Mouse (Mus musculus) retina, postnatal 1 day (tissue): Measurements from ENCODE around the gene Arhgap28.

Source experiments
- DNase-seq: peaks from one replicate; pipeline ENCODE4 v3.0.0-alpha.2; 2012

Gene Arhgap28

DNA sequence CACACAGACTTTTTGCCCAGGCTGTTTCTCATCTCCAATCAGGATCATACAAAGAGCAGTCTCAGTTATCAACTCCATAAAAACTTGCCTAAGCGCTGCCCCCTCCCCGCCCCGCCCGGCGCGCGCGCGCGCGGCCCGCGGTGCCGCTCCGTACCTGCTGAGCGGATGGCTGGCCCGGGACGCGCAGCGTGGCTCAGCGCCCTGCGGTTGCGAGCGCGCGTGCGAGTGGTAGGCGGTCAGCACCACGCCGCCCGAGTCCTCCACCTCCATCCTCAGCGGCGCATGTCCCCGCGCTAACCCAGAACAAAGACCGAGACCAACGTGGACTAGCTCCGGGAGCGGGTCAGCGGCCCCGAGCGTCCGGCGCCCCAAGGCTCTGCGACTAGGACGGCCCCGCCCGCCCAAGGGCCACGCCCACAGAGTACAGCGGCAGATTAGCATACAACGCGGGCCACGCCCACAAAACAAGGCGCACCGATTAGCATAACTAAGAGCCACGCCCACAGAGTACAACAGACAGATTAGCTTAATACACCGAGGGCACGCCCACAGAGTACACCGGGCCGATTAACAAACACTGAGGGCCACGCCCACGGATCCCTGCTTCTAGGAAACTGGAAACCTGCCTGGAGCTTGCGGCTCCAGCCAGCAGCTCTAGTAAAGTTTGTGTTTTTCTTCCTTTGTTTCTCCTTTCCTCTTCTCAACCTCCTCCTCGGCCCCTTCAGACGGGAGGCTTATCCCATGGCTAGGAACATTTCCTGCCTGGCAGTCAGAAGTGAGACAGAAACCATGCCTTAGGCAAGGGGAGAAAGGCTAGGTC lies at the start of gene Arhgap28:
TSS of gene Arhgap28 (minus strand) at position 380 of the 820 bp plus-strand sequence.
- DNase-seq, result peak; percentile 98

DNA sequence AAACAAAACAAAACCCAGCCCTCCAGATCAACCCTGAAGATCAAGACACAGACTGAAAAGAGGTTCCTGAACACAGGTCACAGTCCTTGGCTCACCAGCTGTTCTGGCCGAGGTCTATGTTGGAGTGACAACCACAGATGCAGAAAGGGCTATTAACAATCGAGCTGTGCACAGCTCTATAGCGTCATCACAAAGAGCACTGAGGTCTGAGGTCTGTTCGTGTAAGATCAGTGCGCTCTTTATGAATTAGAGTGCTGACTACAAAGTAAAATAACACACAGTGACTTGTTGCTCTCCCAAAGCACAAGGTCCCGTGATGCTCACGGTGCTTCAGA lies 42.4 kb upstream of the Arhgap28 start:
- no peak for DNase-seq

DNA sequence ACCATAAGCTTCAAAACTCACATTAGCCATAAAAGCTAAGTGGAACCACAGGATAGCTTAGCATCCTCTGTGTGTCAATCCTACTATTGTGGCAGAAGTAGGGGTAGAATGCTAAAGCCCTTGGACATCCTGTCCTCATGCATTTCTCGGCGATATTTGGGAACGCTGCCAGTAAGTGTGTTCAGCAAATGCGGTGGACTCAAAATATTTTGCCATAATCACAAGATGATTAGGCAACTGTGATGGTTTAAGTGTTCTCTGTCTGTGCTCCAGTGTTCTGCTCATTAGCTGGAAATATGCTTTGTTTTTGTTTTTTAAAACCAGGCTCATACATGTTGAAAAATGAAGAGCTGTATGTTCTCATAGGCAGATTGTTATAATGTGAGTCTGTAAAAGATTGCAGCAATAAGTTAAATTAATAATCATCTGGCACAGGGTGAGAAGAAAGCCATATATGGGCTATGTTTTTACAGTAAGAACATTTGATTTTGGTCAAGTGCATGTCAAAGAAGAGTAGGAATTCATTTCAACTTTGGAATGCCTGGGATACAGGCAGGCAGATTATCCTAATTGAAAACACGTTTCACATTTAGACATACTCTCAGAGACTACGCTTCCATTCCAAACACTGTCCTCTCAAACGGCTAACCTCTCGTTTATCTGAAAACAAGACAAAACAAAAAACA lies 41.9 kb upstream of the Arhgap28 start:
- no peak for DNase-seq

DNA sequence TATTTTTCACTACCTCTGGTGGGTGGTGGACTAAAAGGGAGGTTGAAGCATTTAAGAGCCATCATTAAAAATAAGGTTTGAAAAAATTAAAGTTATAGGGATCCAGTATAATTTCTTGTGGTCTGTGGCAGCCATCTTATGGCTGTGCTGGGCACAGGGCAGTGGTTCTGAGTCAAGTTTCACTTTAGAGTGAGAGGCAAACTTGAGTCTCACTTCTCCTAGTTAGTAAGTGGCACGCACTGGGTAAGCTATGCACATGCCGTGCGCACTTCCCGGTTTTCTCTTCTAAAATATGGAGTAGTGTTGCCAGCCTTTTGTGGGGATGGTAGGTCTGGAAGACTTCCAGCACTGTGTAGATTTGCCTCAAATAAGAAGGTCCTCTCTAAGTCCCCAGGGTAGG lies 38.5 kb upstream of the Arhgap28 start:
- no peak for DNase-seq

DNA sequence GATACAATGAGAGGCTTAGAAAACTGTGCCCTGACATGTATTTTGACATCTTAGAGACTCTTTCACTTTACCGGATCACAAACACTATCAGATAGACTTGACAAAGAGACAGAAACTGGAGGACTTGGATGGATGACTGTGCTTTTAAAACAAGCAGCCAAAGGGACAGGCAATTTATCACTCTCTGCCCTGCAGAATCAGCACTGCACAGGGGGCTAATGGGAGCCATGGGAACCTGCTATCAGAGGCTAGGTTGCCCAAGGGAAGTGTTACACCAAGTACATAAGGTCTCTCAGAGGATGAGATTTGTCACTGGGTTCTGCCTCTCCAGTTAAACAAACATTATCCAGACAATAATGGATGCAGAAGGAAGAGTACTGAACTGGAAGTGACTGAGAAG lies 33.1 kb upstream of the Arhgap28 start:
- no peak for DNase-seq

DNA sequence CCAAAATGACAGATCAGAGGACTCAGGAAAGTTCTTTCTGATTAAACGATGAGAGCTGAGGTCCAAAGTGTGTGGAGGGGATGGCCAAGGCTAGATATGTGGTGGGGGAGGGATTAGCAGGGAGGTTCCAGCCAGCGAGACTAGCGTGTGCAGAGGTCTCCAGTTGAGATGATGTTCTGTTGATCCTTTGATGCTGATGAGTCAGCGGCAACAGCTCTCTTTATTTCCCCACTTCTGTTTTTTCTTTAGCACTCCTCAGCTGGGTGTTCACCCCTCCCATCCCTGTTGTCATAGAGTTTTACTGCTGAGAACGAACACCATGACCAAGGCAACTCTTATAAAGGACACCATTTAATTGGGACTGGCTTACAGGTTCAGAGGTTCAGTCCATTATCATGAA lies 25.6 kb upstream of the Arhgap28 start:
- no peak for DNase-seq

DNA sequence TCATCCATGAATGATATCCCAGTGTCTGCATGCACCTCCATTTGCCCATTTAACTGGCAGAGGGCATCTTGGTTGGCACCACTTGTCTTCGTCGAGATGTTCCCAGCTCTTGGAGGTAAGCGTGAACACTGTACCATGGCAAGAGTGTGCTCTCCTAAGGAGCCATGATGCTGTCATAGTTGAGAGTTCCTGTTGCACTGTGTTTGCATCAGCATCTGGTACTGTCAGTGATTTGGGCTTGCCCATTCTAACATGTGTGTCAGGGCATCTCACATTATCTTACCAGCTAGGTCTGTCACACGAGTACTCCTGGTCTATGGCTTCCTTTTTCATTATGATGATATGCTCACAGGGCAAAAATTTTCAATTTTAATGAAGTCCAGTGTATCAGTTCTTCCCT lies 24.6 kb upstream of the Arhgap28 start:
- no peak for DNase-seq

DNA sequence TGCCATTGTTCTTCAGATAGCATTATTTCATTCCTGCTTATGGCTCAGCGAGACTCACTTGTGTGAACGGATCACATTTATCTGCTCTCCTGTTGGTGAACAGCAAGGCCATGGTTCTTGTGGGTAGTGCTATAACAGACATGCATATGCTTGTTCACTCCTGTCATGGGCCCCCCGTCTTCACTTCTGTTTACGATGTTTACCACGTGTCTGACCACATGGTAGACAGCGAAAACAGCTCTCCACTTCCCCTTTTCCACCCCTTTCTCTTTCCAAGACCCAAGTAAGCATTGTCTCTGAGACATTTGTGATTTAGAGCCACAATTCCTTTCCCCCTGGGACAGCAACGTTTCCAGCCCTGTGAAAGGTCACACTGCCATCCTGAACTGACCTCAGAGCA lies 20.4 kb upstream of the Arhgap28 start:
- no peak for DNase-seq

DNA sequence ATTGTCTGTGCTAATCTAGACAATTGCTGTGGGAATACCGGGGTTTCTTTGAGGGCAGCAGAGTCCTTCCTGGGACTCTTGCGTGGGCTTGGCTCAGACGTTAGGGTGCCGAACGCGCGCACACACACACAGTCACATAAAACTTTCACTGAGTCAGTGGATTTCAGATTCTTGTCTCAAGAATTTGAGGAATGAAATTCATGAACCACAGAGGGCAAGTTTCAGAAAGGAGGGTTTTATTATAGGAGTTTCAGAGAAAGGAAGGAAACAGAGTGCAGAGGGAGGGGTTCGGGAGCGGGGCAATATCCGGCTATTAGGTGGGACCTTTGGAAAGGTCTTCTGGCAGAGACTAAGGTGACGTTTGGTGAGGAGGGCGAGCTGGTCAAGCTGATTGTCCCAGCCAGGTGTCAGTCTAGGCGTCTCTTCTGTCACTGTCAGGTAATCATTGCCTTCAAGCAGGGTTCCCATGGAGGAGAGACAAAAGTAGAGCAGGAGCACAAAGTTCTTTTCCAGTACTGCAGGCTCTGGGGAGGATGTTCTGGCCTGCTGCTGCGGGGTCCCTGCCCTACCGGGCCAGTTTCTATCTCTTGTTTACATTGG lies 15.6 kb upstream of the Arhgap28 start:
- DNase-seq, result no peak

DNA sequence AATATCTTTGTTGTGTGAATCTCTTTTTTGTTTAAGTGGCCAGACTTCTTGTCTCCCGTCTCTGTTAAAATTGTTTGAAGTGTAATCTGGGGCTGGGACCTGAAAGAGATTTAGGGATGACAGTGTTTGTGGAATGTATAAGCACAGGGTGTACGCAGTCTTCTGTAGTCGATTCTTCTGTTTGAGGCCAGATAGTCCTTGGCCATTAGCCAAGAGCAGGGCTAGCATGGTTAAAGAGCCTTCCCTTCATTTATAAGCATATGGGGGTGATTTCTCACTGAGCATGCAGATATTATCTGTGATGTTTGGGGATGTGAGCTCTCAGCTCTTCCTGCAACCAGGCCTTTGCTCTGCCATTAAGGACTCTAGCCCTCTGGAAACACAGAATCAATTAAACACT lies 13.2 kb upstream of the Arhgap28 start:
- no peak for DNase-seq

DNA sequence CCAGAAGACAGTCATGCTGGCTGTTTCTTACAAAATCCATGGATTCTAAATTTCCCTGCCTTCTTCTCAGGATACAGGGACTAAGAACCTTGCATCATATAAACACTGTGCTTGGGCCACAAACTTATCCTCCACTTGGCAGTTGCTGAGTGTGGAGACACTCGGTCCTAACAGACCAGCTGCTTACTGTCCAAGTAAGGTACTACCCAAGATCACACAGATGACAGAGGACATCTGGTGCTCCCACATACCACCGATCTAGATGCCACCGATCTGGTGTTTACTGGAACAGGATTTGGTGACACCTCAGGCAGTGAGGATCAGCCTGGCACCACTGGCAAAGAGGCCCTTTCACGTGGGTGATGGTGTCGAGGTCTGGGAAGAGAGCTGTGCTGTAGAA lies 7.7 kb upstream of the Arhgap28 start:
- no peak for DNase-seq

DNA sequence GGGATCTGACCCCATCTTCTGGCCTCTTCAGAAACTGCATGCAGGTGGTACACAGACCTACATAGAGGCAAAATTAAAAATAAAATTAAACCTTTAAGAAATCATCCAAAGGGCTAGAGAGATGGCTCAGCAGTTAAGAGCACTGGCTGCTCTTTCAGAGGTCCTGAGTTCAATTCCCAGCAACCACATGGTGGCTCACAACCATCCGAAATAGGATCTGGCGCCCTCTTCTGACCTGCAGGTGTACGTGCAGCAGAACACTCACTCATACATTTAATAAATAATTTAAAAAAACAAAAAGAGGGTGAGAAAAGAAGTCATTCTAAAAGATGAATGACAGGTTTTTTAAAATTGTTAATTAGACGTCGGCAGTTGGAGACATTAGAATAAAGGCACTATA lies 6.1 kb upstream of the Arhgap28 start:
- no peak for DNase-seq

DNA sequence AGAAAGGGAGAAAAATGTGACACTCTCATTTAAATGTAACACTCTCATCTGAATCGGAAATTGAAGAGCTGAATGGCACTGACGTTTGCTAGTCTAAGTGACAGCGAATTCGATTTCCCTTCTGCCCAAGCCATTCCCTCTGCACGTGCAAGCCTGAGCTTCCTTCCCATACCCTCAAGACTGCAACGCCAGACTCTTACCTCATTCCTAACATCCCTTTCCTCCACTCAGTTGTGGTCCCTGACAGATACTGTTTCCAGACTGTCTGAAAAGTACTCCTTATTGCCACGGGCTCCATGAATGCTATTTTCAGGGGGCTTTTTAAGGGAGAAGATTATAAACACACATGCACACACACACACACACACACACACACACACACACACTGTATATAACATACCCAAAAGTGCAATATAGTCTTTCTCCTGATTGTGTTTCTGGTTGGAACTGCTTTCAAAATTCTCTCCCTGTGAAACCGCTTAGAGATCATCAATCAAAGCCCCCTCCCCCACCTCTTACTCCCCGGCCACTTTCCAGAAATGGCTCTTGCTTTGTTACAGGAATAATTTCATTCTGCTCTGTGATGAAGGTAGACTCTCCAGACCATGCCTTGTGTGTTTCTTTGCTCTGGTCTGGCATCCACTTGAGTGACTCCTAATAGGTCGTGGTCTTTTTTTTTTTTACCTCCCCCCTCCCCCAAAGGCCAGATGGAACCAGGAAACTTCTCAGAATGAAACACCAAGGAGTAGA lies 836 bp upstream of the Arhgap28 start:
- DNase-seq, result no peak

DNA sequence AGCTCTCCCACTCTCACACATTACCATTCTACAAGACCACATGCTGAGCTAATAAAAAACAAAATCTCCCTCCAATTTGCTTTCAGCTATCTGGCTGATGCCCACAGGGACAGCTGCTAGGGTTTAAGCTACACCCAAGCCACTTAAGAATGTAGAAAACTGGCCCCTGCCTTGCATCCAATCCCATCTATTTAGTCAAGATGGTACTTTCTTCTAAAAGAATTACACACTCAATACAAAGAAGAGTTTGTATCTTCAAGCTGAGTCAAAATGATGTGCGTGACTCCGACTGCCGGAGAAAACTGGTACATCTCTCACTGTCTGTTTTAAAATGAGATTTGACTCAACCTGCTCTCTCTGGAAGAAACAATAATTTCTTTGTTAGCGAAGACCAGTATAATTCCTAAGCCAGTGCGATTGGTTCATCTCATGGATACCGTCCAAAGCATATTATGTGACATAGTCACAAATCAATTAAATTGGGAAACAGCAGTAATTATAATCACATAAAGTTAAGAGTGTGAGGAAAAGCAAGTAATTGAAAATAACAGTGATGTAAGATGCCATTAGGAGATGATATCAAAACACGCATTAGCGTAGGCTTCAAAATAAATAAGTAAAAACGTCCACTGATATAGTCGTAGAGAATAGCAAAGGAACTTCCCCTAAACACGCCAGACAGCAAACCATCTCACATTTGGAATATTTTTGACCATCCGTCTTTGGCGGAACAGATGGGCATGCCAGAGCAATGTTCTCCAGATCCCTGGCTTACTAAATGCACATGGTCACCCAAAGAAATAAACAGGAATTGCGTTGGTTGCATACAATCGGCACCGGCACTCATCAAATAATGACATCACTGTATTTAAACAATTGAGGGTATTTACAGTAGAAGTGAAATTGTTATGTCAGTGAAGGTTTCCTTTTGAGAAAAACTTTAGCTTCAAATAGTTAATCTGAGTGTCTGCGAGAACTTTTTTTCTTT lies 1.0 kb downstream of the Arhgap28 start:
- peak; percentile 58 for DNase-seq

DNA sequence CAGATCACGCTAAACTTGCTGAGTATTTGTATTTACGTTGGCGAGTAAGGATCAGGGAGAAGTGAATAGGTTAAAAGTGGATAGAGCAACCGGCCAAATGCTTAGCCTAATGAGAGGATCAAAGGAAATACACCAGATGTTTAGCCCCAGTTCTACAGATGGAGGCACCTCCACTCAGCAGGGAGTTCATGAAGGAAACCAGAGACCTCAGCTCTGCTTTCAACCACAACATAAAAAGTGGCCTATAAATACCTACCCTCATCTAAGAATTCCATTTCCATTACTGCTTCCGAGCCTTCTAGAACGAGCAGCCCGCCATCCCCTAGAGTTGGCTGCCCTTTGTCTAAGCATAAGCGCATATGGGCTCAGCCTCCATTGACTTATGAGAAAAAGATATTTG lies 4.1 kb downstream of the Arhgap28 start:
- no peak for DNase-seq

DNA sequence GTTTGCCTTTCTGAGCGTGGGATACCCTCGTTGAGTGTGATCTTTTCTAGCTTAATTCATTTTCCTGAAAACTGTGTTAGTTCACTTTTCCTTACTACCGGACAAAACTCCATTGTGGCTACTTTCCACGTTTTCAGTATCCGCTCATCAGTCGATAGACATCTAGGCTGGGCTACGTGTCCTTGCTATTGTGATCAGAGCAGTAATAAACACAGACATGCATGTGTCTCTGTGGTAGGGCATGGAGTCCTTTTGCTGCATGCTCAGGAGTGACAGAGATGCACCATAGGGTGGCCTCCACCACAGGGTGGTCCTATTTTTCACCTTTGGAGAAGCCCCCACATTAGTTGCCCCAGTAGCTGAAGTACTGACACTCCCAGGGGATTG lies 7.2 kb downstream of the Arhgap28 start:
- no peak for DNase-seq

DNA sequence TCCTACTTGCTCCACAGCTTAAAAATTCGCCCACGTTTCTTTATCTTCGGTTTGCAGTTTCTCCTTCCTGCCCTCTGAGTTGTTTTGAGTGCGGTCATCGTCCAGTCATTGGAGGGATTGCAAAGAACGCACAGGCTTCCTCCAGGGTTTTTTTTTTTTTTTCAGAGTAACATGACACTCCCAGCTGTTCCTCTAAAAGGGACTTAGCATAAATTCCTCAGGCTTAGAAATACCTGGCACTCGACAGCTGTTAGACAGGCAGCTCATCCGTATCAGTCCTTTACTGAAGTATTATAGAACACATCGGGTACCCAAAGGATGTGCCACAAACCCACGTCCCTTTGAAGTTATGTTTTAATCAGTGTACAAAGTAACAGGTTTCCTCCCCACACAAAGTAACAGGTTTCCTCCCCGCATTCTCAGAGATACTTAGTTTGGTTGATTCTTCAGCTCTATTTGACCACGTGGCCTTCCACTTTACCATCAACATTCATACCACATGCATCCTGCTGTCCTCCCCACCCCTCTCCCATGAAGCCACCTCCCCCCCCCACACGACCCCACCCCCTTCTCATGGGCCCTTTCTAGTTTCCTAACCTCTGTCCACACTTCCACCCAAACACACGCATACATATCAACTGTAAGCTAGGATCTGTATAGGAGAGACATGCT lies 7.7 kb downstream of the Arhgap28 start:
- no peak for DNase-seq

DNA sequence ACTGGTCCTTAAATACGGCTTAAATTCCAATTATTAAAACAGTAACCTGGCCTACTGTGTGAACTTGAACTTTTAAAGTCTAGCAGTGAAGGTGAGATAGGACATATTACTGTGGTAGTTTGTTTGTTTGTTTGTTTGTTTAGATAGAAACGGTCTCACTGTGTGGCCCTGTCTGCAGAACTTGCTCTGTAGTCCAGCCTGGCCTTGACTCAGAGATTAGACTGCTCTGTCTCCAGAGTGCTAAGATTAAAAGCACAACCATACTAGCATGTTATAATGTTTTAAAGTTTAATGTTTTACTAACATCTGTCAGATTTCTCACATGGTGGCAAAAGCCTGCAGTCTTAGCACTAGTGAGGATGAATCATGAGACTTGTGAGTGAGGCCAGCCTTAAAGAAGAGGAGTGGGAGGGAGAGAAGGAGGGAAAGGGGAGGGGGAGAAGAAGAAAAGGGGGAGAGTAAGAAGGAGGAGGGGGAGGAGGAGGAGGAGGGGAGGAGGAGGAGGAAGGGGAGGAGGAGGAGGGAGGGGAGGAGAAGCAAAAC lies 8.6 kb downstream of the Arhgap28 start:
- DNase-seq, result no peak

DNA sequence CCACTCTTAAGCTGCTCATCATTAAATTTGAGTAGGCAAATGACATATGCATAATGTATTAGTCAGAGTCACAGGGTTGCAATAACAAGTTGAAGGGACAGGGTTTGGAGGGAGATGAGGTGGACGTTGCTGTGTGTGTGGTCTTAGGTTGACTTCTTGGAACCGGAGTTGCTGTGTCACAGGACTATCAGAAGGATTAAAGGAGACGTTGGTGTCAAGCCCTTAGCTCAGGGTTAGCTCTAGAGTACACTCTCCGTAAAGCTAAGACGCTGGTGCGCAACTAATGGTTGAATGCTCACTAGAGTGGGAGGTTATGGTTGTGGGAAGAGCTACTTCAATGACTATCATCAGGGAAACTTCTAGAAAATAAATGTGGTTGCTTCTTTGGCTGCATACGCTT lies 9.1 kb downstream of the Arhgap28 start:
- DNase-seq, result no peak

DNA sequence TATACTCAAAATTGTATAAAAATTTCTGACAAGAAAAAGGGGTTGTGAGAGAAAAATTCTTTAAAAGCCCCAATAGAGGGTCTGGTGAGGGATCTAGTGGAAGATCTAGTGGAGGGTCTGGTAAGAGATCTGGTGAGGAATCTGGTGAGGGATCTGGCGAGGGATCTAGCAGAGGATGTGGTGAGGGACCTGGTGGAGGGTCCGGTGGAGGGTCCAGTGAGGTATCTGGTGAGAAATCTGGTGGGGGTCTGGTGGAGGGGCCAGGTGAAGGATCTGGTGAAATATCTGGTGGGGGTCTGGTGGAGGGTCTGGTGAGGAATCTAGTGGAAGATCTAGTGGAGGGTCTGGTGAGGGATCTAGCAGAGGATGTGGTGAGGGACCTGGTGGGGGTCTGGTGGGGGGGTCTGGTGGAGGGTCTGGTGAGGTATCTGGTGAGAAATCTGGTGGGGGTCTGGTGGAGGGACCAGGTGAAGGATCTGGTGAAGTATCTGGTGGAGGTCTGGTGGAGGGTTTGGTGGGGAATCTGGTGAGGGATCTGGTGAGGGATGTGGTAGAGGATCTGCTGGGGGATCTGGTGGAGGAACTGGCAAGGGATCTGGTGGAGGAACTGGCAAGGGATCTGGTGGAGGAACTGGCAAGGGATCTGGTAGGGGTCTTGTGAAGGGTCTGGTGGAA lies 10.4 kb downstream of the Arhgap28 start:
- DNase-seq, result no peak

DNA sequence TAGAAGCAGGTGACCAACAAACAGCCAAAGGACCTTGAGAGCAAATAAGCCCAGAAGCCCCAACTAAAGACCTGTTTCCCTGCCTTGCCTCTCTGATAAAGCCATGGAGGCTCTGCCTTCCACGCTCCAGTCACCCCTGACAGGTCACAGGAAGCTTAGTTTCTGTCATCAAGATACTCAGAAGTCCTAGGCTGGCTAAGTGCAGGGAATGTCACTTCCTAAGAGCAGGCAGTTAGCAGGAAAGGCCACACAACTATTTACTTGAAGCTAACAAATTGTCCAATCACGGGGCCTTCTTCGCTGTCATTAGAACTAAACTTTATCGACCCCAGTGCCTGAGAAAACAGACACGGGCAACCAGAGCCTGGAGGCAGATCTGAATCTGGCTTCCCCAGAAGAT lies 14.2 kb downstream of the Arhgap28 start:
- no peak for DNase-seq
